Mouse (Mus musculus): ENCODE measurements around the gene 9630041A04Rik. TPM values are rescaled to one million over a fixed set of nuclear protein-coding genes. Genes with fewer than 3 reads are reported as not detected.
A peak's percentile ranks its signal among the peaks of the same experiment; 100 is the strongest.

Gene 9630041A04Rik
- polyA plus RNA-seq, 1 experiment from 2014 or later: 0.26 TPM

- no peak for ATAC-seq (ENCODE audit: low FRiP score, low read depth)
- H3K36me3 ChIP-seq: no peaks in the 10 kb centered on the region
- no peaks in the 10 kb centered on the region for H3K9me3 ChIP-seq
- H3K4me2 ChIP-seq: no peak overlapping the region
- no peaks in the 10 kb centered on the region for H3K27me3 ChIP-seq
- 29% methylated on average over 6 of the region's 6 CpGs for WGBS
- H3K4me3 ChIP-seq: no peak overlapping the region
- H3K27ac ChIP-seq (replicated peaks): no peak overlapping the region
- H3K9ac ChIP-seq: no peak overlapping the region
- H3K4me1 ChIP-seq (replicated peaks): no peaks in the 10 kb centered on the region
These were observed 110.2 kb downstream of the 9630041A04Rik start for GRCm38 (mm10) chr9:101971806-101972205.

GRCm38 (mm10) chr9:101972314-101972713, 110.7 kb downstream of the 9630041A04Rik start:
- Histone ChIP-seq H3K9me3 (no peaks in the 10 kb centered on the region), H3K4me3 (no peak overlapping the region), H3K36me3 (no peaks in the 10 kb centered on the region), H3K4me2 (no peak overlapping the region), H3K27ac (replicated peaks) (no peak overlapping the region), H3K9ac (no peak overlapping the region), H3K27me3 (no peaks in the 10 kb centered on the region), H3K4me1 (replicated peaks) (no peaks in the 10 kb centered on the region)
- ATAC-seq (ENCODE audit: low FRiP score, low read depth): no peak
- WGBS: 76% methylated on average over 8 of the region's 8 CpGs

GRCm38 (mm10) chr9:101976884-101977465, 115.3 kb downstream of the 9630041A04Rik start:
- no peaks in the 10 kb centered on the region for H3K36me3 ChIP-seq
- no peak overlapping the region for H3K4me2 ChIP-seq
- no peak overlapping the region for H3K9ac ChIP-seq
- no peaks in the 10 kb centered on the region; the same call in 1 of the 2 replicates for H3K4me1 ChIP-seq (replicated peaks)
- H3K4me3 ChIP-seq: no peak overlapping the region
- no peak overlapping the region for H3K27ac ChIP-seq (replicated peaks)
- H3K9me3 ChIP-seq: no peaks in the 10 kb centered on the region
- ATAC-seq (ENCODE audit: low FRiP score, low read depth): no peak
- H3K27me3 ChIP-seq: no peaks in the 10 kb centered on the region
- 89% methylated on average over 4 of the region's 4 CpGs for WGBS

- Histone ChIP-seq H3K27me3 (no peaks in the 10 kb centered on the region), H3K9ac (no peak overlapping the region), H3K36me3 (no peaks in the 10 kb centered on the region), H3K4me3 (no peak overlapping the region), H3K4me1 (replicated peaks) (no peaks in the 10 kb centered on the region; the same call in 1 of the 2 replicates), H3K9me3 (no peaks in the 10 kb centered on the region), H3K4me2 (no peak overlapping the region), H3K27ac (replicated peaks) (no peak overlapping the region)
- 70% methylated on average over 2 of the region's 2 CpGs for WGBS
- no peak for ATAC-seq (ENCODE audit: low FRiP score, low read depth)
These were observed 119.5 kb downstream of the 9630041A04Rik start for GRCm38 (mm10) chr9:101981161-101981560.

DNA sequence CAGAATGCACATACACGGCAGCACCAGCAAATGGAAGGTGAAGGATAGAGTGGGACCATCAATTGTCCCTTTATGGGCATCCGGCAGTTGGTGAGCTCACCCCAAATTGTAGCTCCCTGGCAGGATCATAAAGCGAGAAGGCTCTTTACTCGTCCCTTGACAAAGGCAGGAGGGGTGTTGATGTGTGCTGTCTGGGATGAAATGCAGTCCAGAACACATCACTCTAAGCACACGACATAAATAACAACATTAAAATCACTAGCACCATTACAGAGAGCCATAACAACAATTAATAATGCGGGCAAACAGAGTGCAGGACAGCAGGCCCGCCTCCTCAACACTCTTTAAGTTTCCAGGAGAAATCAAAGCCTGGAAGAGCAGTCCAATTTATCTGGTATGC, 120.7 kb downstream of the 9630041A04Rik start:
- ATAC-seq (ENCODE audit: low FRiP score, low read depth): no peak

GRCm38 (mm10) chr9:101986910-101987309, 125.3 kb downstream of the 9630041A04Rik start:
- no peak overlapping the region for H3K4me3 ChIP-seq
- H3K4me2 ChIP-seq: no peak overlapping the region
- 0 out of 2 replicates have a peak, but pooled peaks cover 3% of the 10 kb centered on the region for H3K36me3 ChIP-seq
- H3K9ac ChIP-seq: no peak overlapping the region
- peaks cover 14% of the 10 kb centered on the region; the same call in 1 of the 2 replicates for H3K4me1 ChIP-seq (replicated peaks)
- no peaks in the 10 kb centered on the region for H3K9me3 ChIP-seq
- WGBS: 68% methylated on average over 2 of the region's 2 CpGs
- ATAC-seq (ENCODE audit: low FRiP score, low read depth): no peak
- no peaks in the 10 kb centered on the region for H3K27me3 ChIP-seq
- H3K27ac ChIP-seq (replicated peaks): no peak overlapping the region

More for the DNA sequence above, 120.7 kb downstream of the 9630041A04Rik start:
- Histone ChIP-seq H3K4me1 (replicated peaks) (no peaks in the 10 kb centered on the region; the same call in none of the 2 replicates), H3K27ac (replicated peaks) (0 out of 2 replicates have a peak overlapping the region, but pooled peaks have one; percentile 2), H3K27me3 (no peaks in the 10 kb centered on the region), H3K4me3 (no peak overlapping the region), H3K4me2 (no peak overlapping the region), H3K36me3 (no peaks in the 10 kb centered on the region), H3K9me3 (no peaks in the 10 kb centered on the region), H3K9ac (no peak overlapping the region)
- 77% methylated on average over 7 of the region's 7 CpGs for WGBS

DNA sequence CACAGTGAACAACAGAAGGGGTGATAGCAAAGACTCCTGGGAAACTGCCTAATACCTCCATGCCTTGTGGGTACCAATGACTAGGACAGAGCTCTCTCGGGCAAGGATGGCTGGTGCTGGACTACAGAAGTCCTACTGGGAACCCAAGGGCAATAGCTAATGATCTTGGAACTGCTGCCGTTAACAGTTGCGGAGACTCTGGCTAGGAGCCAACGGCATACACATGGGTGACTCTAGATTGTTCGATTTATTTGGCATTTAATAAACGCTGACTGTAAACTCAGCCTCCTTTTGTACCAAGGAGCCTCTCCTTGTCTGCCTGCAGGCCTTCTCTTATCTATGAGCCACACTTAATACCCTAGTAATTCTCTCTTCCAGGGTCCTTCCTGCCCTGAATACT, 128.4 kb downstream of the 9630041A04Rik start:
- WGBS: 58% methylated on average over 6 of the region's 6 CpGs
- no peak for ATAC-seq (ENCODE audit: low FRiP score, low read depth)
- no peak overlapping the region for H3K27ac ChIP-seq (replicated peaks)
- H3K4me1 ChIP-seq (replicated peaks): peaks cover 14% of the 10 kb centered on the region; the same call in 1 of the 2 replicates
- no peaks in the 10 kb centered on the region for H3K27me3 ChIP-seq
- peaks cover 3% of the 10 kb centered on the region; the same call in 1 of the 2 replicates for H3K36me3 ChIP-seq
- H3K9ac ChIP-seq: no peak overlapping the region
- H3K4me2 ChIP-seq: no peak overlapping the region
- no peaks in the 10 kb centered on the region for H3K9me3 ChIP-seq
- H3K4me3 ChIP-seq: no peak overlapping the region

- no peak overlapping the region for H3K4me2 ChIP-seq
- H3K27ac ChIP-seq (replicated peaks): no peak overlapping the region
- H3K9ac ChIP-seq: no peak overlapping the region
- no peaks in the 10 kb centered on the region for H3K27me3 ChIP-seq
- WGBS: 78% methylated on average over 12 of the region's 12 CpGs
- peaks cover 3% of the 10 kb centered on the region; the same call in 1 of the 2 replicates for H3K36me3 ChIP-seq
- no peaks in the 10 kb centered on the region for H3K9me3 ChIP-seq
- no peak overlapping the region for H3K4me3 ChIP-seq
- H3K4me1 ChIP-seq (replicated peaks): peaks cover 14% of the 10 kb centered on the region; the same call in 1 of the 2 replicates
- no peak for ATAC-seq (ENCODE audit: low FRiP score, low read depth)
These were observed 129.2 kb downstream of the 9630041A04Rik start for GRCm38 (mm10) chr9:101990836-101991235.

All from hindbrain, embryonic 15.5 days (tissue).